Mouse (Mus musculus) left cerebral cortex, postnatal 4 days (tissue): ENCODE measurements around the gene Mapk8ip1. TPM values are rescaled to one million over a fixed set of nuclear protein-coding genes. Genes with fewer than 3 reads are reported as not detected.

ENCODE experiments used
- DNase-seq: peaks from one replicate; pipeline ENCODE4 v3.0.0-alpha.2; 2022
- intact Hi-C: fragments of 180-260 bp; cut with DNase I; formaldehyde crosslinking; loops from one replicate; pipeline ENCODE4 v1.15.1; 2025
- microRNA-seq: library from miRNA; unstranded; fragments of <30 nt; microRNA quantifications from one replicate; pipeline ENCODE4 v1.2.0, GENCODE M21; 2022
- total RNA-seq, 2 experiments: library from RNA; stranded (reverse); gene quantifications; 2 replicates each; pipeline ENCODE4 v1.2.3; 2021

Mapk8ip1 gene
- total RNA-seq, 2 experiments from 2014 or later = 306 to 339 TPM

- DNase-seq = no peak
- intact Hi-C loops = no loop called here
Observed at GRCm38 (mm10) chr2:92349589-92350425, 51.3 kb downstream of the Mapk8ip1 start.

GRCm38 (mm10) chr2:92347191-92347590 is 53.9 kb downstream of the Mapk8ip1 start:
- intact Hi-C loops = no loop called here
- DNase-seq = no peak

- no peak for DNase-seq
Observed at GRCm38 (mm10) chr2:92342418-92342817, 58.6 kb downstream of the Mapk8ip1 start.

More at GRCm38 (mm10) chr2:92342418-92342817, 58.6 kb downstream of the Mapk8ip1 start:
- intact Hi-C loops = no loop called here

Small RNAs within 50 kb of the gene (microRNA-seq; reads per million reads assigned to microRNA genes)
- gene Mir7000 = 3.9 reads per million, percentile 8 among the genes with 10 or more reads in this experiment

Other genes starting within 250 kb of the Mapk8ip1 start
- 10 to 100 TPM; 34.0 to 34.5 TPM for gene Pex16, start 26.6 kb downstream of the Mapk8ip1 start, total RNA-seq
- gene Large2, start 26.4 kb downstream of the Mapk8ip1 start, total RNA-seq = under 1 TPM; 0.60 to 0.72 TPM
- 1 to 10 TPM; 2.8 to 3.2 TPM for gene 1700029I15Rik, start 18.7 kb downstream of the Mapk8ip1 start, total RNA-seq
- 10 to 100 TPM; 74.6 to 75.8 TPM for gene Cry2, start 32.8 kb upstream of the Mapk8ip1 start, total RNA-seq
- 10 to 100 TPM; 18.0 to 18.1 TPM for gene Slc35c1, start 59.3 kb upstream of the Mapk8ip1 start, total RNA-seq
- gene Chst1, start 198.4 kb upstream of the Mapk8ip1 start, total RNA-seq = 10 to 100 TPM; 68.4 to 80.7 TPM